Mouse (Mus musculus): Measurements from ENCODE around the gene Itpa.

DNA sequence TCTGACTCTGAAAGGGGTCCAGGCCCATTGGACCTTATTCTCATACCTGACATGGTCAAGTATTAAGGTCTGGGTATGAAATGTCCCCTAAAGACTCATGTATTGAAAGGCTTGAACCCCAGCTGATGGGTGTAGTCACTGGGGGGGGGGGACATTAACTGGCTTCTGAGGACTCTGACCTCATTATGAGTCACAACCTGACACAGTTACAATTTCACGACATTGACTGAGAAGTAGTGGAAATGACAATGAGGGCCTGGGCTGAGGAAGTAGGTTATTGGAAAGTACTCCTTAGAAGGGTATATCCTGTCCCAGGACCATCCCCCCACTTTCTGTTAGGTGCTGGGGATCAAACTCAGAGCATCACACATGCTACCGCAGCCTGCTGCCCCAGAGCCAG lies 21.6 kb downstream of the Itpa start:
- TF ChIP-seq POLR2A (IDR thresholded peaks at IDR 0.05; ENCODE audit: extremely low read depth, insufficient read depth, low read length) (no peak), CTCF (IDR thresholded peaks at IDR 0.05; ENCODE audit: extremely low read depth, insufficient read depth, low read length) (no peak)
